Mouse (Mus musculus) right cerebral cortex, postnatal 10 days (tissue): ENCODE measurements around the gene Elovl5.
A peak's percentile ranks its signal among the peaks of the same experiment; 100 is the strongest.

Experiments
- DNase-seq, 2 experiments: peaks; one replicate each; pipeline ENCODE4 v3.0.0; 2021; ENCODE audit warnings: low spot score in 2 of 2

Gene Elovl5

GRCm38 (mm10) chr9:77917074-77917621, at the start of gene Elovl5:
TSS of gene Elovl5 (plus strand) at chr9:77917364.
- DNase-seq: peak; percentile 99

DNA sequence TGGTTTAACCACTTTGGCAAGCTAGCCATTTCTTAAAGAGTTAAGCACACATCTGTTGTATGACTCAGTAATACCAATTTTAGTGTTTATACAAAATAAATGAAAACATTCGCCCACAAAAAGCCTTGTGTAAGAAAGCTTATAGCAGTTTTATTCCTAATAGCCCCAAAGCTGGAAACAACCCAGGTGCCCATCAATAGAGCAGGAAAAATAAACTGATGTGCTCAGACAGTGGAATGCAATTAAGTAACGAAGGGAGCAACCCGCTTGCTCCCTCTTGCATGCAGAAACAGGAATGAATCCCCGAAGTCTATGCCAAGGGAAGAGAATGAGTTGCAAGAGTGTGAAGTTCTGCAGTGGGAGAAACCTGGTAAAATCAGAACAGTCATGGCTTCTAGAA, 25.7 kb upstream of the Elovl5 start:
- no peak for DNase-seq

DNA sequence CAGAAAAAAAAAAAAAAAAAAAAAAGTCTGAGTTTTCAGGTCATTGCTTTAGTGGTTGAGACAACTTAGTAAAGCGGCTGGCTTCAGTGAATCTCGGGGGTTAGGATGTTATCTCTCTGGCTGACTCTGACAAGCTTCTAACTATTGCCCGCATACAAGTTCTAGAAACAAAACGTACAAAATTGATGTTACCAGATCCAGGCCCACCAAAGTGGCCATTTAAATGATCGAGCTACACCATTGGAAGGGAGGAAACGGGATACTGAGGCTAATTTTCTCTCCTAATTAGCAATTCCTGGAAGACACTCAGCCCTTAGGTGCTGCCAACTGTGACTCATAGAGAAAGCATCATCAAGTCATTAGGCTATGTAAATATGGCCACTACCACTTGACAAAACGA, 18.6 kb upstream of the Elovl5 start:
- DNase-seq: no peak

GRCm38 (mm10) chr9:77904133-77904532, 13.0 kb upstream of the Elovl5 start:
- no peak for DNase-seq

DNA sequence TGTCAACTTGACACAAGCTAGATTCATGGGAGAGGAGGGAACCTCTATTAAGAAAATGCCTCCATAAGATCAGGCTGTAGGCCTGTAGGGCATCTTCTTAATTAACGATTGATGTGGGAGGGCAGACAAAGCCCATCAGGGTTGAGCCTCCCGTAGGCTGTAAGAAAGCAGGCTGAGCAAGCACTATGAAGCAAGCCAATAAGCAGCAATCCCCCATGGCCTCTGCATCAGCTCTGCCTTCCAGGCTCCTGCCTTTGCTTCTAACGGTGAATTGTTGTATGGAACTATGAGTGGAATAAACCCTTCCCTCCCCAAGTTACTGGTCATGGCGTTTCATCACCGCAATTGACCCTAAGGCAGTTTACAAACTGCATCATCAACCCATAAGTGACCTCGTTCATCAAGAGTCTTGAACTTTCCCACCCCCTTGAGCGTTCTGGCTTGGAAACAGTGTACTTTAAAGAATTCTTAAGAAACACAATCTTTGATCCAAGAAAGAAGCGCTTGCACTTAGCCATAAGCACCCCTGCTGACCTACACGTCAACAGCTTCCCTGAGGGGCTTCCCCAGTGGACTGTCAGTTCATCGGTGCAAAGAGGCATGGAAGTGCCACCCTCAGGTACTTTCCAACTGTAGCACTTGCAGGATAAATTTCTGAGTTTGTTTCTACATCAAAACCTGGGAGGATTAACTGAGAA, 7.4 kb upstream of the Elovl5 start:
- no peak for DNase-seq

- DNase-seq: peak; percentile 91 to 92
Measured at GRCm38 (mm10) chr9:77910270-77911240, 6.6 kb upstream of the Elovl5 start.

DNA sequence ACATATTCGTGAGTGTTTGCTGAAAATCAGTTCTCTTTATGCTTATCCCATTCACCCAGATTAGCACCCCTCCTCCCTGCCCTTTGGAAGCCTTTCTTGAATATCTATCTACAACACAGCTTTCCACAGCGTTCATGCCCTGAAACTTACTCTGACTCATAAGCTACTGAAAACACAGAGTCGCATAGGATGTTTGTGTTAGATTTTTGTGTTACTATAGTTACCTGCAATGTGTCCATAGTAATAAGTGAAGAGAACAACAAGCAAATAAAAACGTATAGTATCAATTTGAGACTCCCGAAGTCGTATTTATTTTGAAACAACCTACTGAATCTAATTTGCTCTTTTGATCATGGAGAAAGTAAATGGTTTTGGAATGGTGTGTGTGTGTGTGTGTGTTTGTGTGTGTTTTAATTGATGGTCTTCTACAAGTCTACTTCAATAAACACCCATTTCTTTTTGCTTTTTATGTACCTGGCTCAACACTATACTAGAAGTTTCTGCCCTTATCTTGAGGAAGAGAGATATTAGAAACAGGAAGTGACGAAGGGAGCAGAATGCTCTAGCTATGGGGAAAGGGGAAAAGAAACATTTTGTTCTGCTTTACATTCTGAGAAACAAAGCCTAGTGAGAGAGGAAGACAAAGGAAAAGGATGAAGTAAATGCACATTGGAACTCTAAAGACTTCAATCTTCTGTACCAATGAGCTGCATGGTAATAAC, 5.5 kb upstream of the Elovl5 start:
- DNase-seq: no peak

DNA sequence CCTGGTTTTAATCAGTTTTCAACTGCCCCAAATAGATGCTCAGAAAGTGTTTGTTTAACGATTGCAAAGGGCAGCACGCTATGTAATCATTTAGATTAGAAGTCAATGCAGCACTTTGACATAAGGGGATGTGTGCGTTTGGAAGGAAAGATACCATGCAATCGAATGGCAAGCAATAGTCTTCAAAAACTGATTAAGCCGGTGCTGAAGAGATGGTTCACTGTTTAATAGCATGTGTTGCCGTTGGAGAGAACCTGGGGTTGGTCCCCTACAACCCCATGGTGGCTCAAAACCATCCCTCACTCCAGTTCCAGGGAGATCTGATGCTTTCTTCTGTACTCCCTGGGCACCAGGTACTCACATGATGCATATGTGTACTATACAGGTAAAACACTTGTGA, 4.9 kb upstream of the Elovl5 start:
- DNase-seq: no peak

DNA sequence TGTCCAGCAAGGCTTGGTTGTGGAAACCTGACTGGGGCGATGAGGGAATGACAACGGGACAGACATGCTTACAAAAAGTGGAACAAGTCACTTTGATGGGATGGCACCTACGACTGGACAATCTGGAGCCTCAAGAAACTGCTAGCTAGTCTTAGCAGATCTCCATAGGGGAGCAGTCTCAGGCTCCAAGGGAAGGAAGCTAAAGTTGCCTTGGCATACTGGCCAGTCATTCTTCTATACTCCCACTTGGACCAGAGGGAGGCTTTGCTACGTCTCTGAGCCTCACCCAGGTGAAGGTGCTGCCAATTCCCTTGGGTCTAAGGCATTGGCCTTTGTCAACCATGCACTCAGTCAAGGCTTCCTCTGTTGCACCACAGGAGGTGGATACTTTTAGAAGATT, 2.5 kb upstream of the Elovl5 start:
- no peak for DNase-seq

- no peak for DNase-seq
Measured at GRCm38 (mm10) chr9:77915791-77916190, 1.4 kb upstream of the Elovl5 start.

DNA sequence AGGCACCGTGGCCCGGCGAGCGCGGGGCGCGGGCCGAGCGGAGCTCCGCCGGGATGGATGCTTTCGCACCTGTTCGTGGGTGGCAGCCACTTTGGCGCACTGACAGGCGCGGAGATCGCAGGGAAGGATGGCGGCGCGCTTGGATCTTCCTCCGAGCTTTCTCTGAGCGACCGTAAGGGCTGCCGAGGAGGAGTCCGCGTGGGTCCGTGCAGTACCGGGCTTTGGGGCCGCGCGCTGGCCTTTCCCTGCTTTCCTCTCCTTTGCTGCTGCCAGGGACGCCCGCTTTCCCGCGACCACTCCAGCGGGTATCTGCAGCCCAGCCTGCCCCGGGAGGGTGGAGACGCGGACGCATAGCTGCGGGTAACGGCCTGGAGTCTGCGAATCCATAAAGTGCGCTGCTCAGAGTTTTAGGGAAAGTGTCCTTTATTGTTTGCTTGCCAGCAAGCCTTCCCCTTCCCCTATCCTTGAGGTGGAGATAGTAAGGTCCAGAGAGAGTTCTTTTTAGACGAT, 513 bp downstream of the Elovl5 start:
- peak in 1 of 2 experiments; percentile 67 for DNase-seq

- DNase-seq: no peak
Measured at GRCm38 (mm10) chr9:77918211-77918610, 1.0 kb downstream of the Elovl5 start.

GRCm38 (mm10) chr9:77918961-77919670, 2.0 kb downstream of the Elovl5 start:
- DNase-seq: no peak

DNA sequence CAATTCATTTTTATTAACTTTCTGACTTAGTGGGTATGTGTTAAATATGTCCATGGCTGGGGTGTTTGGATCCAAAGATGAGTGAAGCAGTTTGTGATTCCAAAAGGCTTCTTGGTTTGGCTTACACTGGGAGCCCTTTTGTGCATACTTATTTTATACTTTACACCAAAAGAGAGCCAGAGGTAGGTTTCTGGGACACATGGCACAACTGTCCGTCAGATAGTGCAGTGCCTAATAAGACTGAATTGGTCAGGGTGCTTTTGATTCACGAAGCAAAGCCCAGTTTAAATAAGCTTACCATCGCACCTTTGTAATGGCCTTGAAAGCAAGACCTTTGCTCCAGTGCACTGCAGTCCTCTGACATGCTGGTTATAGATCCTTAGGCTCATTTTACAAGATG, 3.3 kb downstream of the Elovl5 start:
- DNase-seq: no peak

- DNase-seq: no peak
Measured at GRCm38 (mm10) chr9:77921366-77922260, 4.4 kb downstream of the Elovl5 start.

DNA sequence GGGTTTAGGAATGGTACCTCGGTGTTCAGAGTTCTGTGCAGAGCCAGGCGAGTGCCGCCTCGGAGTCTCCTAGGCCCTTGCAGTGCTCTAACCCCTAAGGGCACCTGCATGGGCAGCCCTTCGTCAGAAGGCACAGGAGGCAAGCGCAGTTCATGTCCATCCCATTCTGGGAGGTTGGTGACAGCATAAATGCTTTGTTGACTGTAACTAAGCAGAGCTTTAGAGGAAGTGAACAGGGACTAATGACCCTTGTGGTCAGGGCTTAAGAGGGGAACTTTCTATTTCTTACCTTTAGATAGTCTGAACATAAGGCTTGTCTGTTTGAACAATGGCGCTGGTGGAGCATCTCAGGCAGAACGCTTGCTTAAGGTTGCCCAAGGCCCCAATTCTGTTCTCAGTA, 6.6 kb downstream of the Elovl5 start:
- no peak for DNase-seq

GRCm38 (mm10) chr9:77924199-77924598, 7.0 kb downstream of the Elovl5 start:
- DNase-seq: no peak

- DNase-seq: no peak
Measured at GRCm38 (mm10) chr9:77926151-77926550, 9.0 kb downstream of the Elovl5 start.

DNA sequence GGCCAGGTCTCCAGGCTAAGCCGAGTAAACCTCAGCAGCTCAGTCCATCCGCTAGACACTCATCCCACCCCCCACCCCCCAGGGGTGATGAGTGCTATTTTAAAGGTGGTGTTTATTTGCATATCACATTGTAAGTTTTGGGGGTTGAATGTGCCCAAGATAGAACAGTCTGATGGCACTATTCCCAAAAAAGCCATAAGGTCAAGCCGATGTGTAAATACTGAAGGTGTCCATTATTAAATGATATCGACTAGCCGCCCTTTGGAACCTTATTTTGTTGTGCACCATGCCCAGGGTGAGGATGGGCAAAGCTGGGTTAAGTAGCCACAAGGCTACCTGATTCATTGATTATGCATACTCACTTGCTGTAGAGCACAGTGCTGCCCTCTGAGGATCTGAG, 9.7 kb downstream of the Elovl5 start:
- DNase-seq: no peak

- DNase-seq: no peak
Measured at GRCm38 (mm10) chr9:77927431-77927830, 10.3 kb downstream of the Elovl5 start.
